Mouse (Mus musculus): ENCODE data around the gene Gm9049. TPM values are rescaled to one million over a fixed set of nuclear protein-coding genes. Genes with fewer than 3 reads are reported as not detected.
"Not testable (repeated sequence)": the region's sequence is repeated elsewhere in the genome, so short reads cannot be mapped to it uniquely, and the experiment has no call there.

The Gm9049 gene
- 0.04 and 0.08 TPM in 2 replicates for polyA plus RNA-seq (2012; rRNA removed)

- not testable (repeated sequence) for H3K27ac ChIP-seq (ENCODE audit: insufficient read depth, low read length); H3K4me1 ChIP-seq (ENCODE audit: control insufficient read depth, insufficient read depth, low read length); H3K4me3 ChIP-seq (ENCODE audit: insufficient read depth, low read length)
Measured at GRCm38 (mm10) chr10:118354005-118354404, at the start of gene Gm9049. Gm9049 (minus strand) TSS chr10:118354105.

DNA sequence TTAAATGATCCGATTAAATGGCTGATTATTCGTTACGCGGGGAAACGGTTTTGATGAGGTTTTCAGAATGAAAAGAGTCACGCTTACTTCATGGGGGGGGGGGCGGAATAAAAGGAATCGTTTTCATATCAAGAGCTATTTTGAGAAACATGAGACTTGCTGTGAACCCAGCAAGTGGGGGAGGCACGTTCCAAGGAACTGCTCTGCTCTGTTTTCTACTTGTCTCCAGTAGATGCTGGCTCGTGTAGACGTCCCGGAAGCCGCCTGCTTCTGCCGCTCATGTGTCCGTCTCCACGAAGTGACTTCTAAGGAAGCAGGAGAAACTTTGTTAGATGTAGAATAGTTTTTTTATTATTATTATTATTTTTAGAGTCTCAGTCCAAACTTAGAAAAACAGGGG is 46.0 kb upstream of the Gm9049 start:
- no peaks in the 10 kb centered on the region; the same call in 1 of the 2 replicates for H3K4me1 ChIP-seq (ENCODE audit: control insufficient read depth, insufficient read depth, low read length)
- TF ChIP-seq POLR2A (IDR thresholded peaks at IDR 0.05; ENCODE audit: extremely low read depth, insufficient read depth, low read length) (no peak), CTCF (IDR thresholded peaks at IDR 0.05; ENCODE audit: extremely low read depth, insufficient read depth, low read length) (no peak)
- no peak overlapping the region for H3K27ac ChIP-seq (ENCODE audit: insufficient read depth, low read length)
- 0 out of 2 replicates have a peak overlapping the region, but pooled peaks have one; percentile 16 for H3K4me3 ChIP-seq (ENCODE audit: insufficient read depth, low read length)

DNA sequence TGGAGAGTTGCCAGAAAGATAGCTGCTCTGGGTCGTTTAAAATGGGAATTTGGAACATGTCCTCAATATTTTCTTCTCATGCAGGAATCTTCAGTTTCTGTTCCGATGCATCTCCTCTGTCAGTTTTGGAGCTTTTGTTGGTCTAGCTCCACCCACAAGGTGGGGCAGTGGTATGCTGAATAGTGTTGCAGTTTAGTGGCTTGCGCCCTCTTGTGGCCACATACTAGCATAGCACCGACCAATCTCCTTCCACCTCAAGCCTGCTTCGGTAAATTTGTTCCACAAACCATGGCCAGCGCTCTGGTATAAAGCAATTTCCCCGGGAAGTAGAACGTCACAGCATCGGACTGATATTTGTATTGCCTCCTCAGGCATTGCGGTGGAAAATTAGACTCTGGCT is 16.5 kb upstream of the Gm9049 start:
- H3K4me3 ChIP-seq (ENCODE audit: insufficient read depth, low read length), result no peak overlapping the region
- no peak overlapping the region for H3K27ac ChIP-seq (ENCODE audit: insufficient read depth, low read length)
- no peaks in the 10 kb centered on the region for H3K4me1 ChIP-seq (ENCODE audit: control insufficient read depth, insufficient read depth, low read length)
- TF ChIP-seq POLR2A (IDR thresholded peaks at IDR 0.05; ENCODE audit: extremely low read depth, insufficient read depth, low read length) (no peak), CTCF (IDR thresholded peaks at IDR 0.05; ENCODE audit: extremely low read depth, insufficient read depth, low read length) (peak; percentile 97)

DNA sequence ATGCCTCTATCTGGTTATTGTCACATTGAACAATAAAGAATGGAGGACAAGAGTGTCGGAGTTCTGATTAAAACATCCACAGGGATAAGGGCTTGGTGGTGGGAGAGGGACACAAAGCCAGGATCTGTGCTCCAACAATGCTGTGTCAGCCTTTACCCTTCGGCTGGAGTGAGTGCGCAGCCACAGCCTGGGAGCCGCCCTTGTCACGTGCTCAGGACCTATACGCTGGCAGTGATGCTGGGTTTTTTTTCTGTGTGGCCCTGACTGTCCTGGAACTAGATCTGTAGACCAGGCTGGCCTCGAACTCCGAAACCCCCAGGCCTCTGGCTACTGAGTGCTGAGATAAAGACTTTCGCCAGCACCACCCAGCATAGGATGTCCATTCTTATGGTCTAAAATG is 15.6 kb upstream of the Gm9049 start:
- no peak overlapping the region for H3K27ac ChIP-seq (ENCODE audit: insufficient read depth, low read length)
- H3K4me1 ChIP-seq (ENCODE audit: control insufficient read depth, insufficient read depth, low read length), result no peaks in the 10 kb centered on the region
- no peak for TF ChIP-seq CTCF (IDR thresholded peaks at IDR 0.05; ENCODE audit: extremely low read depth, insufficient read depth, low read length)
- no peak overlapping the region for H3K4me3 ChIP-seq (ENCODE audit: insufficient read depth, low read length)

- H3K4me1 ChIP-seq (ENCODE audit: control insufficient read depth, insufficient read depth, low read length); H3K4me3 ChIP-seq (ENCODE audit: insufficient read depth, low read length); H3K27ac ChIP-seq (ENCODE audit: insufficient read depth, low read length): not testable (repeated sequence)
Measured at GRCm38 (mm10) chr10:118348579-118348978, 5.3 kb downstream of the Gm9049 start, which contains the start of gene Gm9048. Gm9048 (minus strand) TSS chr10:118348679.

- not testable (repeated sequence) for H3K27ac ChIP-seq (ENCODE audit: insufficient read depth, low read length); H3K4me3 ChIP-seq (ENCODE audit: insufficient read depth, low read length)
Measured at GRCm38 (mm10) chr10:118343155-118343554, 10.8 kb downstream of the Gm9049 start, which contains the start of gene Gm9046. Gm9046 (minus strand) TSS chr10:118343255.

DNA sequence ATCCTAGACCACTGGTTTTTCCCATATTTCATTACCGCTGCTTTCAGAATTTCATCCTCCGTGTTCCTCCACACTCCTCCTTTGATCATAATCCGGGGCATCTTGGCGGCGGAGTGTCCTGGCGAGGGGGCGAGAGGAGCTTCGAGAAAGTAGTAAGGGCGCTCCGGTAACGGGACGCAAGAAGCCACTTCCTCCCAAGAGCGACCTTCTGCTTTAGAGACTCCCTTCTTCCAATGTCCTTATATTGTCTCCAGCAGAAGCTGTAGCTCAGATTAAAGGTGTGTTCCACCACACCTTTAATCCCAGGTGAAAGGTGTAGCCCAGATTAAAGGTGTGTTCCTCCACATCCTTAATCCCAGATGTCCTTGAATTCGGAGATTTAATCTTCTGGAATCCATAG is 16.2 kb downstream of the Gm9049 start, which contains the start of gene Gm9045:
TSS of gene Gm9045 (minus strand) at position 101 of the 400 bp plus-strand sequence.
- H3K4me1 ChIP-seq (ENCODE audit: control insufficient read depth, insufficient read depth, low read length); H3K27ac ChIP-seq (ENCODE audit: insufficient read depth, low read length): not testable (repeated sequence)

More at GRCm38 (mm10) chr10:118343155-118343554, 10.8 kb downstream of the Gm9049 start, which contains the start of gene Gm9046:
- H3K4me1 ChIP-seq (ENCODE audit: control insufficient read depth, insufficient read depth, low read length), result not testable (repeated sequence)

DNA sequence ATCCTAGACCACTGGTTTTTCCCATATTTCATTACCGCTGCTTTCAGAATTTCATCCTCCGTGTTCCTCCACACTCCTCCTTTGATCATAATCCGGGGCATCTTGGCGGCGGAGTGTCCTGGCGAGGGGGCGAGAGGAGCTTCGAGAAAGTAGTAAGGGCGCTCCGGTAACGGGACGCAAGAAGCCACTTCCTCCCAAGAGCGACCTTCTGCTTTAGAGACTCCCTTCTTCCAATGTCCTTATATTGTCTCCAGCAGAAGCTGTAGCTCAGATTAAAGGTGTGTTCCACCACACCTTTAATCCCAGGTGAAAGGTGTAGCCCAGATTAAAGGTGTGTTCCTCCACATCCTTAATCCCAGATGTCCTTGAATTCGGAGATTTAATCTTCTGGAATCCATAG is 21.6 kb downstream of the Gm9049 start, which contains the start of gene Gm9044:
TSS of gene Gm9044 (minus strand) at position 101 of the 400 bp plus-strand sequence.
- H3K27ac ChIP-seq (ENCODE audit: insufficient read depth, low read length); H3K4me3 ChIP-seq (ENCODE audit: insufficient read depth, low read length); H3K4me1 ChIP-seq (ENCODE audit: control insufficient read depth, insufficient read depth, low read length): not testable (repeated sequence)

More for the DNA sequence above, 16.2 kb downstream of the Gm9049 start, which contains the start of gene Gm9045:
- H3K4me3 ChIP-seq (ENCODE audit: insufficient read depth, low read length), result not testable (repeated sequence)

DNA sequence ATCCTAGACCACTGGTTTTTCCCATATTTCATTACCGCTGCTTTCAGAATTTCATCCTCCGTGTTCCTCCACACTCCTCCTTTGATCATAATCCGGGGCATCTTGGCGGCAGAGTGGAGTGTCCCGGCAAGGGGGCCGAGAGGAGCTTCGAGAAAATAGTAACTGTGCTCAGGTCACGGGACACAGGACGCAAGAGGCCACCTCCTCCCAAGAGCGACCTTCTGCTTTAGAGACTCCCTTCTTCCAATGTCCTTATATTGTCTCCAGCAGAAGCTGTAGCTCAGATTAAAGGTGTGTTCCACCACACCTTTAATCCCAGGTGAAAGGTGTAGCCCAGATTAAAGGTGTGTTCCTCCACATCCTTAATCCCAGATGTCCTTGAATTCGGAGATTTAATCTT is 27.0 kb downstream of the Gm9049 start, which contains the start of gene Gm9040:
TSS of gene Gm9040 (minus strand) at position 101 of the 400 bp plus-strand sequence.
- H3K4me3 ChIP-seq (ENCODE audit: insufficient read depth, low read length); H3K4me1 ChIP-seq (ENCODE audit: control insufficient read depth, insufficient read depth, low read length); H3K27ac ChIP-seq (ENCODE audit: insufficient read depth, low read length): not testable (repeated sequence)

- H3K4me3 ChIP-seq (ENCODE audit: insufficient read depth, low read length), result no peak overlapping the region
- no peaks in the 10 kb centered on the region for H3K4me1 ChIP-seq (ENCODE audit: control insufficient read depth, insufficient read depth, low read length)
- H3K27ac ChIP-seq (ENCODE audit: insufficient read depth, low read length), result no peak overlapping the region
- TF ChIP-seq CTCF (IDR thresholded peaks at IDR 0.05; ENCODE audit: extremely low read depth, insufficient read depth, low read length), result no peak
- no peak for TF ChIP-seq POLR2A (IDR thresholded peaks at IDR 0.05; ENCODE audit: extremely low read depth, insufficient read depth, low read length)
Measured at GRCm38 (mm10) chr10:118319024-118319423, 34.9 kb downstream of the Gm9049 start.

DNA sequence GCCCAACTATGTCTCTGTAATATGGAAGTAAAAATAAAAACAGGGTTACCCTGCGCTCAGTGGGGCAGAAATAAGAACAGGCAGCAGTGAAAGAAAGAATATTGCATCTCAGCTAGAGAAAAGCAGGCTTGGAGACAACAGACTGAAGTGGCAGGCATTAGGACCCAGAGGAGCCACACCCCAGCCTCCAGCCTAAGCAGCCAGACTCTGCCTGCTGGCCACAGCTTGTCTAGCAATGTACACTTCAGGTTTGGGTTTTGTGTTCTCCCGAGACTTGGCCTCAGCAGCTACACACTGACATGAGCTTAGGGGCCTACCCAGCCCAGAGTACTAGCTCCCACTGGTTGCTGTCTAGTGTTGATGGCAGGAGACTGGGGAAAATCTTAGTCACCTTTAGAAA is 51.8 kb downstream of the Gm9049 start:
- not testable (repeated sequence) for H3K4me1 ChIP-seq (ENCODE audit: control insufficient read depth, insufficient read depth, low read length); H3K27ac ChIP-seq (ENCODE audit: insufficient read depth, low read length); H3K4me3 ChIP-seq (ENCODE audit: insufficient read depth, low read length)

Other genes starting within 250 kb of the Gm9049 start
- 11.3 and 12.0 TPM in 2 replicates for gene Mdm1, start 212.3 kb downstream of the Gm9049 start, polyA plus RNA-seq (2012; rRNA removed)
- gene Il22, start 149.2 kb downstream of the Gm9049 start, polyA plus RNA-seq (2012; rRNA removed), result 0.15 and 0.29 TPM in 2 replicates
- gene Gm32717, start 113.3 kb downstream of the Gm9049 start, polyA plus RNA-seq (2012; rRNA removed), result 0.08 TPM in 1 of 2 replicates, not detected in the other
- 0.08 TPM in 1 of 2 replicates, not detected in the other for gene Gm32802, start 95.4 kb downstream of the Gm9049 start, polyA plus RNA-seq (2012; rRNA removed)
- gene Iltifb, start 59.1 kb downstream of the Gm9049 start, polyA plus RNA-seq (2012; rRNA removed), result 0.23 and 0.32 TPM in 2 replicates
- gene Gm9040, start 27.1 kb downstream of the Gm9049 start, polyA plus RNA-seq (2012; rRNA removed), result not detected in 2 replicates
- not detected in 2 replicates for gene Gm9044, start 21.7 kb downstream of the Gm9049 start, polyA plus RNA-seq (2012; rRNA removed)
- 0.04 and 0.08 TPM in 2 replicates for gene Gm9045, start 16.3 kb downstream of the Gm9049 start, polyA plus RNA-seq (2012; rRNA removed)
- not detected in 2 replicates for gene Gm9046, start 10.8 kb downstream of the Gm9049 start, polyA plus RNA-seq (2012; rRNA removed)
- not detected in 2 replicates for gene Gm9048, start 5.4 kb downstream of the Gm9049 start, polyA plus RNA-seq (2012; rRNA removed)
- not detected in 2 replicates for gene Ifng, start 86.9 kb upstream of the Gm9049 start, polyA plus RNA-seq (2012; rRNA removed)